Mouse (Mus musculus): ENCODE measurements around the gene Cdca8. TPM values are rescaled to one million over a fixed set of nuclear protein-coding genes. Genes with fewer than 3 reads are reported as not detected.
"Not testable (repeated sequence)": the region's sequence is repeated elsewhere in the genome, so short reads cannot be mapped to it uniquely, and the experiment has no call there.

Cdca8 gene
- 1 to 10 TPM; 5.7 to 7.6 TPM for total RNA-seq (2021)
- long read RNA-seq, experiment 1, transcript Cdca8-202 (10 exons, 1,626 nt): major isoform, 6 of 6 reads
- long read RNA-seq, experiment 1, partial matches to known transcripts: 0 of 6 reads
- long read RNA-seq, experiment 1, other reads (novel, unspliced or antisense): 0 of 6 reads
- long read RNA-seq, experiment 2, partial matches to known transcripts: 1 of 2 reads
- long read RNA-seq, experiment 2, other reads (novel, unspliced or antisense): 0 of 2 reads

DNA sequence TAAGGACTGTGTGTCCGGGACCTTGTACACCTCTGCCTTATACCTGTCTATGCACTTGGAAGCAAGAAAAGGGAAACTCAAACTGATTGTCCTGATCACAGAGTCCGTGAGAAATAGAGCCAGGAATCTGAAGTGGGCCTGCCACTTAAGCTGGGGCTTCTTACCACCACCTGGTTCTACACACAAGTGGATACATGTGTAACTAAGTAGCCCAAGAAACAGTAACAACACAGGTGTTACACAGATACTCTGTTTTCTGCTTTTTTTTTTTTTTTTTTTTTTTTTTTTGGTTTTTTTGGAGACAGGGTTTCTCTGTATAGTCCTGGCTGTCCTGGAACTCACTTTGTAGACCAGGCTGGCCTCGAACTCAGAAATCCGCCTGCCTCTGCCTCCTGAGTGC is at the start of gene Cdca8:
Gene Cdca8 (minus strand): TSS at position 101 of the 400 bp plus-strand sequence.
- not testable (repeated sequence) for DNase-seq

- DNase-seq: no peak
Observed at GRCm38 (mm10) chr4:124988382-124988781, 49.3 kb upstream of the Cdca8 start.

GRCm38 (mm10) chr4:124987711-124988097 is 48.6 kb upstream of the Cdca8 start:
- DNase-seq: no peak

DNA sequence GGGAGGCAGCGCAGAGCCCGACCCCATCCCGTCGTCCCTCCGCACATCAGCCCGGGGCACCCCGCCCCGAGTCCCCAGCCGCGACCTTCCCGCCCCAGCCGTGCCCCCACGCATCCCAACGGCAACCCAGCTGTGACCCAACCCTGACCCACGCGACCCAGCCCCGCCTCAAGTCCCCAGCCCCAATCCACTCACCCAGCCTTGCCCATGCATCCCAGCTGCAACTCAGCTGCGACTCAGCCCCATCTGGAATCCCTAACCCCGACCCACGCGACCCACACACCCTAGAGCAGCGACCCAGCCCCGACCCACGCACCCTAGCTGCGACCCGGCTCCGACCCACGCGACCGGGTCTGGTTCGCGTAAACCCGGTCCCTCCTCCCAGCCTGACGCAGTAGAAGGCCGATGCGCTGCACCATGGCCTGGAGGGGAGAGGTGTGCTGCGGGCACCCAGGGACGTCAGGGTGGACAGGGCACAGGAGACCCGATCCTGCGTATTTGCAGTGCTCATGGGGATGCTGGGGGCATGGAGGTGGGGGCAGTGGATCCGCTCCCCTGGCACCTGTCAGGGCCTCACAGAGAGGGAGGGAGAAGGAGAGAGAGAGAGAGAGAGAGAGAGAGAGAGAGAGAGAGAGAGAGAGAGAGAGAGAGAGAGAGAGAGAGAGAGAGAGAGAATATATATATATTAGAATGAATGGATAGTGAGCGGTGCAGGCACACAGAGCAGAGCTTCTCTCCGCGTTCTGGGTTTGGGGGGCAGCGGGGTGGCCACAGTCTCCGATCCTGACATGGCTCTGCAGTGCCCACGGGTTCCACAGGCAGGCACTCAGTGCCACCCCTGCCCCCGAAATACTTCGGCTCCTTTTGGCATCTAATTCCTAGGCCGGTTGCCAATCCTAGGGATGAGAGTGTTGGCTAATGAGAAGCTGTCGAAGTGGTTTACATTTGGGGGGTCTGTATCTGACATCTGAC is 47.9 kb upstream of the Cdca8 start:
- no peak for DNase-seq

DNA sequence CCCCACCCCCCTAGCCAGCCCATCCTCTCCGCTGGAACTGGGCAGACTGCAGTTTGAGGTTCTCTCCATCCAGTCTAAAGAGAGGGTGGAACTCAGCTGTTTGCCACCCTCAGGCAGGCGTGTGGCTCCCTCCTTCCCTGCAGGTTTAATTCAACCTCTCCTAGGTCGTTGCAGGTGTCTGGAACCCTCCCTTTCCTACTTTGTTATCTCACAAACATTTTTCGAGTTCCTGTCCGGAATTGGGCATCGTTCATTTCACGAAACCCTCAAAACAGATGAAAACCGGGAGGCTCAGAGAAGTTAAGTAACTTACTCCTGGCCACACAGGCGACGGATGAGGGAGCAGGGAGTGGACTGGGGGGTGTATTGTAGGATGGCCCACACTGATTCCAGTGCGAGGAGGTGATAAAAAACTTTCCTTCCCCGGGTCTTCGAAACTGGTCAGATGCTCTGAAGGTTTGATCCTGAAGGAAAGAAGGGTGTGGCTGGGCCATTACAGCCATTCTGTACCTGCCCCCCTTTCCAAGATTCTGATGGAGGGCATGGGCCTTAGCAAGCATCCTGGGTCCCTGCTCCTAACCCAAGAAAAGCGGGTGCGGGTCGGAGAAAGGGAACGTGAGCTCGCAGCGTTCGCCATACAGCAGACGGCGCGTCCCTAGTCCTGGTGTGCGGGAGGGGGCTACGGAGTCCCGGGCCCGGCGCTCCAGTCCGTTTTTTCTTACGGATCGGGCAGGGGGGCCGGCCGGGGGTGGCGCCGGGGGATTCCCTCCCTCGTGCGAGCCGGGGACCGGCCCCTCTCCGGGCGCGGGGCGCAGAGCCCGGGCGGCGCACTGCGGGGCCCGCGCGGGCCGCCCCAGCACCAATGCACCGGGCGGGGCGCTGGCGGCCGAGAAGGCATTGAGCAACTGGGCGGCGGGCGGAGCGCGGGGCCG is 46.8 kb upstream of the Cdca8 start, which contains the start of gene Rspo1:
Gene Rspo1 (plus strand): TSS at position 760 of the 932 bp plus-strand sequence.
- peak; percentile 23 to 46 for DNase-seq

DNA sequence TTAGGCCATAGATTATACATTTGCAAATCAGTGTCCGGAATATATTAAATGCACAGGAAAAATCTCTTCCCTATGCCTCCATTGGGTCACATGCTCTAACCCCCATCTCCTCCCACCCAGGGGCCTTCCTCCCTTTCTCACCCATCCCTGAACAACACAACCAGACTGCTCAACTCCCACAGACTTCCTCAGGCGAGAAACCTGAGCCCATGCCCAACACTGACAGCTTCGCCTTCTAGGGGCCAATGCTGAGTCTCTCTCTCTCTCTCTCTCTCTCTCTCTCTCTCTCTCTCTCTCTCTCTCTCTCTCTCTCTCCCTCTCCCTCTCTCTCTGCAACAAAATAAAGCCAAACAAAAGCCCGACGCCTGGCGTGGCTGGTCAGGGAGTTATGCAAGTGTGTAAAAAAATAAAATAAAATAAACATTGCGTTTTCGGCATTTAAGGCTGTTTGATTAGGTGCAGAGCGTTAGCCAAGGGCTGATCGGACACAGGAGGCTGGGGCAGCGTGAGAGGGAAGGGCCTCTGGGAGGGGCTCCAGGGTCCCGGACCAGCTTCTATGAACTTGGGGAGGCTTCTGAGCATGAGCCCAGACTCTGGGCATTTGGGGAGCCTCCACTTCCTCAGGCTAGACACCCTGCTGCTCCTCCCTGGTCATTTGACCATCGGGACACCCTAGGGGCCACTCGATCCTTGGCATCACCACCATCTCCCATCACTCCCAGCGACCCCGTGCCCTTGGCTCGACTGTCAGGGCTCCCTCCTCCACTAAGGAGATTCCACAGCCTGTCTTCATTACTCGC is 46.0 kb upstream of the Cdca8 start:
- DNase-seq: no peak

DNA sequence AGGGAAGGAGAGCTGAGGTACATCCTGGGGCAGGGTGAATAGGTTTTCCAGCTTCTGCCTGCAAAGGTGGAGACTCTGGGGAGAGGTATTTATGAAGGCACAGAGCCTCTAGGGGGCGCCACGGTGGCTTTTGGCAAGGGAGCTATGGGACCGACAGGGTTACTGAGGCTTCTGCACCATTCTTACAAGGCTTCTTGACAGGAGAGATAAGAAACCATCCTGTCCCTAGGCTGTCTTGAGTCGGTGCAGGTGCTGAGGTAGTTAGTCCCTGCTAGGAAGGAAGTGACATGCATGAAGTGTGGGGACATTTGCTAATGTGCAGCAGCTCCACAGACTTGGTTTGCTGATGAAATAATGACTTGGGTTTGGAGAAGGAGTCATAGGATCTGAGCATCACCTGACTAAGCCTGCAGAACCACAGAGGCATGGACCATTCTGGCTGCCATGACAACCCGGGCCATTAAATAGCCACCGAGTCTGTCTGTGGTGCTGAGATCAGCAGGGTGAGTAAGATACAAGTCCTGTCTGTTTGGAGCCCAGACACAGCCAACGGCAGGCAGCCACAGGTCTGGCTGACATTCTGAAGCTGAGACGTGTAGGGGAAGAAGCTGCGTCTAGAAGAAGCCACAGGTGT is 44.9 kb upstream of the Cdca8 start:
- DNase-seq: peak; percentile 31 to 44

DNA sequence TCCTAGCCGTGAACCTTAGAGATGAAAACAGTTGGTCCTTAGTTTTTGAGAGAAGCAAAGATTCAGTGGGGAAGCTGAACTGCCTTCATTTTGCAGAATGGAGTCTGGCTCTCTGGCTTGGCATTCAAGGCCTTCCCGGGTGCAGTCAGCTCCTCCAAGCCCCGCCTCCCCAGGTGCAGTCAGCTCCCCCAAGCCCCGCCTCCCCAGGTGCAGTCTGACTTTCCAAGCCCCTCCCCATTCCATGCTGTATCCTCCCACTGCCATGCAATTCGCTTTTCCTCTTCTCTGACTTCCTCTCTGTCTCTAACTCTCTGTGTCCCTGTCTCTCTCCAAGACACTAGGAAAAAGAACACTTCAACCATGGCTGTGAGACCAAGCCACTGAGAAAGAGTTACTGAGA is 39.1 kb upstream of the Cdca8 start:
- DNase-seq: no peak

- no peak for DNase-seq
Observed at GRCm38 (mm10) chr4:124973296-124973695, 34.2 kb upstream of the Cdca8 start.

DNA sequence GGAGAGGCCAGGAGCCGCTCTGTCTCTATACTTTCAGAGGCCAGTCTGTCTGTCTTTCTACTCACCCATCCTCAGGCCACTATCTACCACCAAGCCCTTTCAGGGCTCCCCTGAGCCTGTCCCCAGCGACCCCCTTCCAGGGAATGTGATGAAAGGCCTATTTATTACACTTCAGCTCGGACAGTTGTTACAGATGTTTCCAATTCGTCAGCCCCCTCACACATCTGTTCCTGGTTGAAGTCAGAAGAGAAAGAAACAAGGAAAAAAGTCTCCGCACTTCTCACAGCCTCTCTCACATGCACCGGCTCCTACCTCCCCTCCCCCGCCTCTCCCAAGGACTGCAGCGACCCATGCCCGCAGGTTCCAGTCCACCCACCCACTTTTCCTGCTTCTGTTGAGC is 33.2 kb upstream of the Cdca8 start:
- no peak for DNase-seq

GRCm38 (mm10) chr4:124971094-124971493 is 32.0 kb upstream of the Cdca8 start:
- DNase-seq: no peak

- no peak for DNase-seq
Observed at GRCm38 (mm10) chr4:124970677-124971076, 31.6 kb upstream of the Cdca8 start.

DNA sequence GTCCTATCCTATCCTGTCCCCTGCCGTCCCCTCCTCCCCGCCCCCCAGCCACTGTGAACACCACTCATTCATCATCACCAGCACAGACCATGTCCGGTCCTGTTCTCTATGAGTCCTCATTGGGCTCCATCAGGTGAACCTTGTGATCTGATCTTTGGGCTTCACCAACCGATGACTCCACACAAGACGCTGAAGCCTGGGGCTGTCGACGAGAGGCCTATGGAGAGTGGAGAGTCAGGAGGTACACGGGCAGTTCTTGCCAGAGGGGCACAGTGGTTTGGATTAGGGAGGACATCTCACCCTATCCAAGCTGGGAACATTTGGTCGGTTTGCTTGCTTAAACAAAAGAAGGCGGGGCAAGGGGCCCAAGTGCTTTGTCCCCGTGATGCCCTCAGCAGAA is 31.1 kb upstream of the Cdca8 start:
- DNase-seq: no peak

GRCm38 (mm10) chr4:124969219-124969848 is 30.2 kb upstream of the Cdca8 start:
- no peak for DNase-seq

- DNase-seq: no peak
Observed at GRCm38 (mm10) chr4:124968711-124969110, 29.6 kb upstream of the Cdca8 start.

DNA sequence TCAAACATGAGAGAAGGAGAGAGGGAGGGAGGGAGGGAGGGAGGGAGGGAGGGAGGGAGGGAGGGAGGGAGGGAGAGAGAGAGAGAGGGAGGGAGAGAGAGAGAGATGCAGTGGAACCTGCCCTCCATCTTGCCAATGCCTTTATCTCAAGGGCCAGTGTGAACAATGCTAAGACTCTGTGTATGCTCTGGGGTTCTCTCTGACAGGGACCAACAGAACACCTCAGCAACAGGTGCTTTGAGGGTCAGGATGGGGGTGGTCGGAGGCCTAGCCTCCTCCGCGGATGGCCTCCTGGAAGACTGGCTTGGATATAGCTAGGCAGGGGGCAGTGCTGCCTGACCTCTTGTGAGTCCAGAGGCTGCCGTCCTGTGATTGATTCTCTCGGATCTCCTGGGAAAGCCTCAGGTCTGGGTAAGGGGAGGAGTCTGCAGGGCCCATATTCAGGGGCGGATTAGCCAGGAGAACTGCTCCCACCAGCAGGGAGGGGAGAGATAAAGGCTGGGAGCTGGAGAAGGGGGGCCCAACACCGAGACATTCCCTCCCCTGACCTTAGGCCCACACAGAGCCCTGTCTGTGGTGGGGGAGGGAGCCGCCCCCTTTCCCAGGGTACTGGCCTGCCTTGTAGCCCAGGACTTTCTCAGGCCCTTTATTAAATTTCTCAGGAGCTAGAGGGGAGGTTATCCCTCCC is 25.9 kb upstream of the Cdca8 start:
- no peak for DNase-seq

GRCm38 (mm10) chr4:124962576-124962975 is 23.5 kb upstream of the Cdca8 start:
- no peak for DNase-seq

- DNase-seq: no peak
Observed at GRCm38 (mm10) chr4:124960940-124961339, 21.8 kb upstream of the Cdca8 start.

- DNase-seq: peak; percentile 79 to 81
Observed at GRCm38 (mm10) chr4:124959062-124959461, 20.0 kb upstream of the Cdca8 start.

- peak in 1 of 2 experiments; percentile 9 for DNase-seq
Observed at GRCm38 (mm10) chr4:124957284-124957683, 18.2 kb upstream of the Cdca8 start.

All from adrenal gland, postnatal 36 days (tissue).